Mouse (Mus musculus) heart, embryonic 14.5 days (tissue): ENCODE results near the gene Otud7b. TPM values are rescaled to one million over a fixed set of nuclear protein-coding genes. Genes with fewer than 3 reads are reported as not detected.

Experiments used
- ATAC-seq: fragments of 200-750 bp; cut with Nextera tagmentation; 2 replicates; pipeline ENCODE4 v1.8.0; 2017; ENCODE audit warnings: low read depth, moderate TSS enrichment; ENCODE audit not compliant: insufficient number of reproducible peaks, insufficient read depth, low FRiP score
- H3K27ac ChIP-seq, 2 experiments: fragments of 200-500 bp in 1 of 2; fragments of 300-500 bp in 1 of 2; sonication (generic) in 1 of 2; replicated peaks in 1 of 2; 2 replicates each; pipeline ENCODE4 v1.5.1; 2012 to 2014; ENCODE audit warnings: low read depth in 2 of 2, low read length in 2 of 2, control low read depth in 1 of 2, mild to moderate bottlenecking in 1 of 2, mixed read lengths in 1 of 2; ENCODE audit not compliant: control insufficient read depth in 1 of 2, insufficient read depth in 1 of 2
- H3K27me3 ChIP-seq: fragments of 300-500 bp; sonication (generic); 2 replicates; pipeline ENCODE4 v1.6.1; 2014; ENCODE audit warnings: mild to moderate bottlenecking, low read length, control low read depth; ENCODE audit not compliant: control insufficient read depth, insufficient read depth
- H3K36me3 ChIP-seq: fragments of 300-500 bp; sonication (generic); 2 replicates; pipeline ENCODE4 v1.6.1; 2014; ENCODE audit warnings: mild to moderate bottlenecking, control low read depth, low read length, mixed read lengths; ENCODE audit not compliant: control insufficient read depth, insufficient read depth
- H3K4me1 ChIP-seq, 2 experiments: fragments of 200-500 bp in 1 of 2; fragments of 300-500 bp in 1 of 2; sonication (generic) in 1 of 2; 2 replicates each; pipeline ENCODE4 v1.6.1; 2012 to 2014; ENCODE audit warnings: low read length in 2 of 2, control low read depth in 1 of 2, mixed read lengths in 1 of 2; ENCODE audit not compliant: control insufficient read depth in 2 of 2, insufficient read depth in 2 of 2
- H3K4me2 ChIP-seq: fragments of 300-500 bp; sonication (generic); 2 replicates; pipeline ENCODE4 v1.6.1; 2014; ENCODE audit warnings: mild to moderate bottlenecking, low read length
- H3K4me3 ChIP-seq, 2 experiments: fragments of 200-500 bp in 1 of 2; fragments of 300-500 bp in 1 of 2; sonication (generic) in 1 of 2; 2 replicates each; pipeline ENCODE4 v1.5.1; 2012 to 2014; ENCODE audit warnings: low read length in 2 of 2, mild to moderate bottlenecking in 2 of 2, control low read depth in 1 of 2, low read depth in 1 of 2, moderate library complexity in 1 of 2; ENCODE audit not compliant: control insufficient read depth in 1 of 2, insufficient read depth in 1 of 2
- H3K9ac ChIP-seq: fragments of 300-500 bp; sonication (generic); 2 replicates; pipeline ENCODE4 v1.6.1; 2014; ENCODE audit warnings: mild to moderate bottlenecking, low read length
- H3K9me3 ChIP-seq: fragments of 300-500 bp; sonication (generic); 2 replicates; pipeline ENCODE4 v1.6.1; 2016; ENCODE audit warnings: low read length, control low read depth; ENCODE audit not compliant: control insufficient read depth
- WGBS: fragments of 180-500 bp; shearing (Covaris S2); extraction: QIAGEN DNeasy Blood & Tissue Kit; methylation state at CpG from one replicate; pipeline ENCODE4 v1.1.7; 2014; 5-methylcytosine and 5-hydroxymethylcytosine counted together
- polyA plus RNA-seq: library from polyadenylated mRNA; unstranded; fragments of >200 nt; fragmentation: Nextera tagmentation; extraction: Ambion mirVana; gene quantifications from 2 replicates; pipeline ENCODE4 v1.2.1, GENCODE M21; 2014

The Otud7b gene
- polyA plus RNA-seq, 1 experiment from 2014 or later: 12.6 TPM

DNA sequence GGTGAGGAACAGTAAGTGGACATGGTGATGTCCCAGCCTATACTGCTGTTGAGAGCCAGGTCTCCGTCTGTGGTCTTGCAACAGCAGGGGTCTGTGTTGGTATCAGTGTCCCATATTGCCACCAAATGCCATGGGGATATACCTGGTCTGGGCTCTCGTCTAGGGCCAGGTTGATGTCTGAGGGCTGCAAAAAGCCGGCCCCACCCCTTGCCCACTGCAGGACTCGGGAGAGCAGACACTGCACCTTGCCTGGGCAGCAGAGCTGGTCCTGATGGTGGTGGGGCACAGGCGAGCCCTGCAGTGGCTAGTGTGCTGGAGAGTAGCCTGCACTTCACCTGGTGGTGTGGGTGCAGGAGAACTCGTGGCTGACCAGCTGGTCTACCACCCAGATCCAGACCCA, 26.3 kb upstream of the Otud7b start:
- 62% methylated on average over 6 of the region's 6 CpGs for WGBS
- no peak overlapping the region for H3K27ac ChIP-seq
- H3K9me3 ChIP-seq: no peaks in the 10 kb centered on the region
- H3K9ac ChIP-seq: no peak overlapping the region
- H3K4me1 ChIP-seq: peaks cover 1 to 6% of the 10 kb centered on the region in 2 experiments; a peak in 3 of 4 replicates
- H3K36me3 ChIP-seq: no peaks in the 10 kb centered on the region
- H3K27me3 ChIP-seq: no peaks in the 10 kb centered on the region
- no peak for ATAC-seq
- no peak overlapping the region for H3K4me3 ChIP-seq
- no peak overlapping the region for H3K4me2 ChIP-seq

DNA sequence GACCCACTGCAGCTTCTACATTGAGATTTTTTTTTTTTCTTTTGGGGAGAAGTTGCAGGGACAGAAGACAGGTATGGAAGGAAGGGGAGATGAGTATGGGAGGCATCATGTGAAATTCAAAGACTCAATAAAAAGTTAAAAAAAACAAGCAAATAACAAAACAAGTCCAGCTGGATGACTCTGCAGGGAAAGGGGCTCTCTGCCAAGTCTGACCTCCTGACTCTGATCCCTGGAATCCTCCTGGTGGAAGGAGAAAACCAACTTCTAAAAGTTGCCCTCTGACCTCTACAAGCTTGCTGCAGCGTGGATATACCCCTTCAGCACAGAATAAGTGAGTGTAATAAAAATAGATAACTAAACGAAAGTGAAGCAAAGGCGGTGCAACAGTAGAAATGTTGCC, 25.6 kb upstream of the Otud7b start:
- Histone ChIP-seq H3K4me1 (peaks cover 0 to 7% of the 10 kb centered on the region in 2 experiments; a peak in 2 of 4 replicates), H3K4me2 (no peak overlapping the region), H3K27me3 (no peaks in the 10 kb centered on the region), H3K27ac (no peak overlapping the region), H3K36me3 (no peaks in the 10 kb centered on the region), H3K4me3 (no peak overlapping the region), H3K9me3 (no peaks in the 10 kb centered on the region), H3K9ac (no peak overlapping the region)
- no peak for ATAC-seq
- WGBS: 61% methylated on average over 3 of the region's 3 CpGs

DNA sequence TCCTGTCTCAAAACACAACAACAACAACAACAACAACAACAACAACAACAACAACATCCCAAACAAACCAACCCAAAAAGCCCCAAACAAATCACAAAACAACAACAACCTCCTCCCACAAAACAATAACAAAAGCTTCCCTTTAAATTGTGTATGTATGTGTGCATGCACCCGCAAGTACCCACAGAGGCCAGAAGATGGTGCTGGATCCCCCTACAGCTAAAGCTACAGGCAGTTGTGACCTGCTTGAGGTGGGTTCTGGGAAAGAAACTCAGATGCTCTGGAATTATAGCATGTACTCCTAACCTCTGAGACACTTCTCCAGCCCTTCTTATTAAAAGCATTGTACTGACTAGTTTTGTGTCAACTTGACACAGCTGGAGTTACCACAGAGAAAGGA, 23.3 kb upstream of the Otud7b start:
- Histone ChIP-seq H3K36me3 (no peaks in the 10 kb centered on the region), H3K27ac (no peak overlapping the region), H3K4me2 (no peak overlapping the region), H3K9ac (no peak overlapping the region), H3K9me3 (no peaks in the 10 kb centered on the region), H3K27me3 (no peaks in the 10 kb centered on the region), H3K4me3 (no peak overlapping the region), H3K4me1 (peaks cover 0 to 7% of the 10 kb centered on the region in 2 experiments; a peak in 2 of 4 replicates)
- 59% methylated on average over 1 of the region's 1 CpGs for WGBS
- ATAC-seq: no peak

DNA sequence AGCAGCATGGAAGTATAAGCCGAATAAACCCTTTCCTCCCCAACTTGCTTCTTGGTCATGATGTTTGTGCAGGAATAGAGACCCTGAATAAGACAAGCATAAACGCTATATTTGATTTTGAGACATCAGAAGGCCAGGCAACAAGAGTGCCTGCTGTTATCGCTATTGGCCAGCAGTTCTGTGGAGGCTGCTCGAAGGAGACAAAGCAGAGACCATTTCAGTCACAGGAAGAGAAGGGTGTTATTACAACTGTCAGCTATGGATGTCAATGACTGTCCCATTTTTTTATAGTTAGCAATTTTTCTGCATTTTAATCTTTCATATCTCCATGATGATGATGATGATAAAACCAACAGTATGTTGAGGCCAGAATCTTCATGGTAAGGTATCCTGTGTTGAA, 22.7 kb upstream of the Otud7b start:
- WGBS: 76% methylated on average over 4 of the region's 4 CpGs
- Histone ChIP-seq H3K4me1 (peaks cover 0 to 7% of the 10 kb centered on the region in 2 experiments; a peak in 2 of 4 replicates), H3K36me3 (no peaks in the 10 kb centered on the region), H3K4me3 (no peak overlapping the region), H3K4me2 (no peak overlapping the region), H3K27me3 (no peaks in the 10 kb centered on the region), H3K27ac (no peak overlapping the region), H3K9me3 (no peaks in the 10 kb centered on the region), H3K9ac (no peak overlapping the region)
- ATAC-seq: no peak

DNA sequence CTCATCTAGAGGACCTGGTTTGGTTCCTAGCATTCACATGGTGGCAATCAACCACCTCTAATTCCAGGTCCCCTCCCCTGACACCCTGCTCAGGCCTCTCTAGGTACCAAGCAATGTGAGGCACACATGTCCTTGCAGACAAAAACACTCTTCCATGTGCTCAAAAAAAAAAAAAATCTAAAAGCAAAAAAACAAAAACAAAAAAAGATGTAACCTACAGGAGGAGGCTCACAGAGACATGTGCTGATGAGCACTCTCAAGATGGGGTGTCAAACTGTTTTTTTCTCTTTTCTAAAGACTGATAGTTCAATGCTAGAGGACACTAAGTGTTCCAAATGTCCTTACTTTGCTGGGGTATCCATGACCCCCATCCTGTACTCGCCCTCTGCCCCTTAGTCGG, 22.2 kb upstream of the Otud7b start:
- ATAC-seq: no peak
- Histone ChIP-seq H3K4me1 (peaks cover 0 to 7% of the 10 kb centered on the region in 2 experiments; a peak in 2 of 4 replicates), H3K27ac (no peak overlapping the region), H3K27me3 (no peaks in the 10 kb centered on the region), H3K9ac (no peak overlapping the region), H3K4me2 (no peak overlapping the region), H3K4me3 (no peak overlapping the region), H3K36me3 (no peaks in the 10 kb centered on the region), H3K9me3 (no peaks in the 10 kb centered on the region)
- WGBS: 81% methylated on average over 2 of the region's 2 CpGs

DNA sequence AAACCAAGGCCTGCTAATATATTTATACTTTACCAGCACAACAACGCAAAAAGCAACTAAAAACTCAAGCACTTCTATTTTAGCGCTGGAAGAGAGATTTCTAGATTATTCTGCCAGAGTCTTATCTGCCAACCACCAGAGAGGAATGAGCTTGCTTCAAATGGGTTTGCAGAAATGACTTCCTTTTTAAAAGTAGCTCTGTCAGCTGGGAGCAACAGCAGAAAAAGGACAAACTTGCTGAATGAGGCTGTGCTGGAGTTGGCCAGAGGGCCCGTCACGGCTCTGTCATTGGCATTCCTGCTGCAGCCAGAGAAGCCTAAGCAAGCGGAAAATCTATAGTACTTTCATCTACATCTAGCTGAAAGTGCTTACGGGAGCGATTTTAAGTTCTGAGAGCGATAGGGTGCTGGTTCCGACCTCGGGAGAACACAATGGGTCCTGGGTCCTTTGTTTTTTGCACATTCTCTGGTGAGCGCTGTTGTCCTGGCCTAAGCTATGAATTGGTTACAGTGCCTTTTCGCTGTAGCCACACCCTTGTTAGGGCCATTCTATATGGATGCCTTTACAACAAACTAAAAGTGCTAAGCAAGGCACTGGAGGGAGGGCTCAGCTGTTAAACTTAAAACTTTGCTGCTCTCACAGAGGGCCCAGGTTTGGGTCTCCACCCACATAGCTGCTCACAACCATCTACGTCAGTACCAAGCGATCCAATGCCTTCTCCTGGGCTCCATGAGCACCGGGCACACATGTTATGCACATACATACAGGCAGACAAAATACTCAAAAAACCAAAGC, 21.4 kb upstream of the Otud7b start:
- 58% methylated on average over 15 of the region's 15 CpGs for WGBS
- no peak overlapping the region for H3K9ac ChIP-seq
- no peak overlapping the region for H3K4me3 ChIP-seq
- no peak for ATAC-seq
- H3K9me3 ChIP-seq: no peaks in the 10 kb centered on the region
- no peaks in the 10 kb centered on the region for H3K36me3 ChIP-seq
- no peak overlapping the region for H3K27ac ChIP-seq
- no peak overlapping the region for H3K4me2 ChIP-seq
- peaks cover 0 to 7% of the 10 kb centered on the region in 2 experiments; a peak in 2 of 4 replicates for H3K4me1 ChIP-seq
- H3K27me3 ChIP-seq: no peaks in the 10 kb centered on the region

DNA sequence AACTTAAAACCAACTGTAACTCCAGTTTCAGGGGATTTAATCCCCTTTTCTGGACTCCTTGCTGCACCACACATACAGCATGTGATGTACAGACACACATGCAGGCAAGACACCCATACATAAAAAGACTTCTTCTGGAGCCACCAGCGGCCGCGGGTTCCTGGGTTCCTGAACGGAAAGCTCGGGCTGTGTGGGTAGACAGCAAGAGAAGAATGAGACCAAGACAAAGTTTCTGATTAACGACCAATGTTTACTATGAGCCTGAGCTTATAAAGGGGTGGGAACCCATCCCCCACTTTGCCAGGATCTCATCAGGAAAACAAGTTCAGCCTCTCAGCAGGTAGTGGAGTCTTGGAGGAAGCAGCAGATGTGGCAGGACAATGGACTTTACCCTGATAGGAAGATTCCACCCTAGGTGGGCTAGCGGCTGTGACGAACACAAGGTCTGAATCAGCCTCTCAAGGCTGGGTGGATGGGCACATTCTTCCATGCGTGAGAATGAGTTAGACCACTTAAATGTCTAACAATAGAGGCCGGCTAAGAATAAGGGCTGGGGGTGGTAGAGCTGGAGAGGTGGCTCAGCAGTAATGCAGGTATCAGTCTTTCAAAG, 20.1 kb upstream of the Otud7b start:
- Histone ChIP-seq H3K4me3 (no peak overlapping the region), H3K4me2 (no peak overlapping the region), H3K27ac (no peak overlapping the region), H3K9ac (no peak overlapping the region), H3K9me3 (no peaks in the 10 kb centered on the region), H3K4me1 (peaks cover 0 to 7% of the 10 kb centered on the region in 2 experiments; a peak in 2 of 4 replicates), H3K27me3 (no peaks in the 10 kb centered on the region), H3K36me3 (no peaks in the 10 kb centered on the region)
- ATAC-seq: no peak
- WGBS: 82% methylated on average over 10 of the region's 10 CpGs
